Mouse (Mus musculus): ENCODE measurements around the gene Asb1. TPM values are rescaled to one million over a fixed set of nuclear protein-coding genes. Genes with fewer than 3 reads are reported as not detected.

Gene Asb1
- polyA plus RNA-seq, 1 experiment, result 99.1 TPM

DNA sequence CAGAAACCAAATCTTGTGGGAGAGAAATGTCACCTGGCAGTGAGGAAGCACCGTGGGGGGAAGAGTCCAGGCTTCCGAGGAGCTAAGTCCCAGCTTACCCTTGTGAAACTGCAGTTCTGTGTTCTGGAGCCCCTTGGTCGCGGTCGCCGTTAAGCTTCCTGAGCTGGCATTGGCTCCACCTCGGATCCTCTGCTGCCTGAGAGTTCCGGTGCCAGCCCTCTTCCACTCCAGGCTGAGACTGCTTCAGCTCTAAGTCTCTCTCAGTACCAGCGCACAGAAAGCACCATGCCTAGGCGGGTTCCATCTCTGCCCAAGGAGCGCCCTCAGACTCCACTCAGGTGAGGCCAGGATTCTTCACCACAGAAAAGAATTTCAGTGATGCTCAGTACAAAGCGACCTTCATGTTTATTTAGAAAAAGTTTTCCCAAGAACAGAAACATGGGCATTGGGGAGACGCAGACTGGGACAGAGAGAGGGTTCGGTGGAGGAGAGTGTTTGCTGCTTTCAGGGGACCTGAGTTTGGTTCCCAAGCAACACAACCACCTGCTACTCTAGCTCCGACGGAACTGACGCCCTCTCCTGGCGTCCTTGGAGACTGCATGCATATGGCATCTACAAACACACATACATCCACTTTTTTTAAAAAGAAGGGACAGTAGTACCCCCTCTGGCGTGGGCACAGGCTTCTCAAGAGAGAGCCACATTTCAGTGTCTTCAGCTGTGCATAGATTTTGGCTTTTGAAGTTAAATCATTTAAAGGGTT, 6.2 kb upstream of the Asb1 start:
- TF ChIP-seq POLR2A (IDR thresholded peaks at IDR 0.05; ENCODE audit: control insufficient read depth, low read depth, low read length) (no peak), CTCF (IDR thresholded peaks at IDR 0.05; ENCODE audit: control insufficient read depth, insufficient read depth, insufficient replicate concordance, low read depth, low read length) (peak; percentile 40)
- no peak overlapping the region for H3K27ac ChIP-seq (ENCODE audit: control insufficient read depth, insufficient read depth, low read depth, low read length)
- peaks cover 4% of the 10 kb centered on the region for H3K4me1 ChIP-seq (ENCODE audit: control insufficient read depth, insufficient read depth, low read length)
- H3K36me3 ChIP-seq (ENCODE audit: control insufficient read depth, insufficient read depth, low read length), result no peaks in the 10 kb centered on the region
- no peaks in the 10 kb centered on the region for H3K27me3 ChIP-seq (ENCODE audit: control insufficient read depth, insufficient read depth, low read length)
- no peak overlapping the region for H3K4me3 ChIP-seq (ENCODE audit: control insufficient read depth, low read depth, low read length)

DNA sequence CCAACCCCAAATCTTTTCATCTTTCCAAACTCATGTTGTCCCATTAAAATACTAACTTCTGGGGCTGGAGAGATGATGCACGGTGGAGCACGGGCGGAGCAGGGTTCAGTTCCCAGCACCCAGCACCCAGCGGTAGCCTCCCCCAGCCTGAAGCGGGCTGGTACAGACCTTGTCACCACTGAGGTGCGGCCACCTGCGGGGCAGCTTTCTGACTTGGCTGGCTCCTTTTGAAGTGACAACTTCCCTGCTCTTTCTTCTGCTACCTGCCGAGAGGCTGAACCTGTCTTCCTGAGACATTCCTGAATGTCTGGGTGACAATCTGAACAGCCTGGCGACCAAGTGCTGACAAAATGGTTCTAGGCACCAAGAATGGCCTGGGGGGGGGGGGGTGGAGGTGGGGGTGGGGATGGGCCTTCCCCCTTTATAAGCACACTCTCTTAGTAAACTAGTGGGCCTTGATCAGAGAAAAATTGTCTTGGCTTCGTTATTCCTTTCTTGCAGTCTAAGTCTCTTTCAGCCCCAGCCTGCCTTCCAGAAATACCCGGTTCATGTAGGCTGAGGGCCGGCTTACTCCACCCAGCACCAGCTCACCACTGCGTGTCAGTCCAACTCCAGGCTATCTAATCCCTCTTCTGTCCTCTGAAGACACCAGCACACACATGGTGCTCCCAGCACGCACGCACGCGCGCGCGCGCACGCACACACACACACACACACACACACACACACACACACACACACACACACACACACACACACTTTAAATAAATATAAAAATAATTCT, 2.4 kb upstream of the Asb1 start:
- Histone ChIP-seq H3K36me3 (ENCODE audit: control insufficient read depth, insufficient read depth, low read length) (peaks cover 4% of the 10 kb centered on the region; the same call in 1 of the 2 replicates), H3K27ac (ENCODE audit: control insufficient read depth, insufficient read depth, low read depth, low read length) (no peak overlapping the region), H3K27me3 (ENCODE audit: control insufficient read depth, insufficient read depth, low read length) (no peaks in the 10 kb centered on the region), H3K4me1 (ENCODE audit: control insufficient read depth, insufficient read depth, low read length) (peaks cover 21% of the 10 kb centered on the region), H3K4me3 (ENCODE audit: control insufficient read depth, low read depth, low read length) (peak overlapping the region; percentile 25; the same call in 1 of the 2 replicates)
- TF ChIP-seq CTCF (IDR thresholded peaks at IDR 0.05; ENCODE audit: control insufficient read depth, insufficient read depth, insufficient replicate concordance, low read depth, low read length) (no peak), POLR2A (IDR thresholded peaks at IDR 0.05; ENCODE audit: control insufficient read depth, low read depth, low read length) (no peak)

- Histone ChIP-seq H3K27me3 (ENCODE audit: control insufficient read depth, insufficient read depth, low read length) (no peaks in the 10 kb centered on the region), H3K4me1 (ENCODE audit: control insufficient read depth, insufficient read depth, low read length) (peaks cover 21% of the 10 kb centered on the region), H3K27ac (ENCODE audit: control insufficient read depth, insufficient read depth, low read depth, low read length) (no peak overlapping the region), H3K4me3 (ENCODE audit: control insufficient read depth, low read depth, low read length) (peak overlapping the region; percentile 14; the same call in 1 of the 2 replicates), H3K36me3 (ENCODE audit: control insufficient read depth, insufficient read depth, low read length) (peaks cover 4% of the 10 kb centered on the region; the same call in 1 of the 2 replicates)
- TF ChIP-seq POLR2A (IDR thresholded peaks at IDR 0.05; ENCODE audit: control insufficient read depth, low read depth, low read length) (no peak), CTCF (IDR thresholded peaks at IDR 0.05; ENCODE audit: control insufficient read depth, insufficient read depth, insufficient replicate concordance, low read depth, low read length) (no peak)
These were observed 1.8 kb upstream of the Asb1 start for GRCm38 (mm10) chr1:91538570-91538929.

DNA sequence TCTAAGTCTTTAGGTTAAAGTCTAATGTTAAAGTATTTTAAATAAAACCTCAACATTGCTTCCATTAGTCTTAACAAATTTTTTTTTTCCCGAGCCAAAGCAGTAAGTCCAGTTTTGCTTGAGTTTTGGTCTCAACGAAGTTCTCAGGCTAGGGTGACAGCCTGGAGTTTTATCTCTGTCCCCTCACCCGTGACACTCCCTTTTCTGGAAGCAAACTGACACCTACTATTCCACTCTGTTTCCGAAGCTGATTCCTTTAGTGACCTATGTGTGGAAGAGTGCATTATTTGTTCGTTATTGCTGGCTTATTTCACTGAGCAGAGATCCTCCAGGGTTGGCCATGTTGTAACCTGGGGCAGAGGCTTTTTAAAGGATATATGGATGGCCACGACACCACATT, 1.1 kb upstream of the Asb1 start:
- TF ChIP-seq POLR2A (IDR thresholded peaks at IDR 0.05; ENCODE audit: control insufficient read depth, low read depth, low read length) (no peak), CTCF (IDR thresholded peaks at IDR 0.05; ENCODE audit: control insufficient read depth, insufficient read depth, insufficient replicate concordance, low read depth, low read length) (no peak)
- Histone ChIP-seq H3K36me3 (ENCODE audit: control insufficient read depth, insufficient read depth, low read length) (peaks cover 4% of the 10 kb centered on the region; the same call in 1 of the 2 replicates), H3K27me3 (ENCODE audit: control insufficient read depth, insufficient read depth, low read length) (no peaks in the 10 kb centered on the region), H3K4me3 (ENCODE audit: control insufficient read depth, low read depth, low read length) (peak overlapping the region; percentile 97), H3K4me1 (ENCODE audit: control insufficient read depth, insufficient read depth, low read length) (peaks cover 18% of the 10 kb centered on the region), H3K27ac (ENCODE audit: control insufficient read depth, insufficient read depth, low read depth, low read length) (peak overlapping the region; percentile 90)

DNA sequence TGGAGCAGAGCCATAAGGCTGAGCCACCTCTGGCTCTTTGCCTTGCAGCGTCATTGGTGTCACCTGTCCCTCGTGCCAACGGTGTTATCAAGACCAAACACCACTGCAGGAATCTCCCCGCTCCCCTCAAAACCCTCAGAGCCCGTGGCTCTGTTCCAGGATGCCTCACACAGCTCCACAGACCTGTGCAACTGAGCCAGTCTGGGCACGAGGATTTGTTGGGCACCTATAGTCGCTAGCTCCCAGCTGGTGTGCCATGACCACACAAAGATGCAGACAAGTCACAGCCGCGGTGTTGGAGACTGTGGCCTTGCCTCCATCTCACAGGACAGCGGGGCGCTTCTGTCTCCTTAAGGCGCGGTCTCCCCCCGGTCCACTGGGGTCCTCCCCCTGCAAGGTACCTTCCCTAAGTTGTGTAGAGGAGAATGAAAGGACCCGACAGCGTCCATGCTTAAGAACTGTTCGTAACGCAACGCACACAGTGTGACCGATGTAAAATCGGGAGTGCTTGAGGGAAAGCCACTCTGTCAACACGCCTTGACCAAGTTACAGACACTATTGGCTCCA, 557 bp upstream of the Asb1 start:
- Histone ChIP-seq H3K27ac (ENCODE audit: control insufficient read depth, insufficient read depth, low read depth, low read length) (peak overlapping the region; percentile 90), H3K4me3 (ENCODE audit: control insufficient read depth, low read depth, low read length) (peak overlapping the region; percentile 97), H3K27me3 (ENCODE audit: control insufficient read depth, insufficient read depth, low read length) (no peaks in the 10 kb centered on the region), H3K36me3 (ENCODE audit: control insufficient read depth, insufficient read depth, low read length) (peaks cover 4% of the 10 kb centered on the region; the same call in 1 of the 2 replicates), H3K4me1 (ENCODE audit: control insufficient read depth, insufficient read depth, low read length) (peaks cover 16% of the 10 kb centered on the region)
- TF ChIP-seq CTCF (IDR thresholded peaks at IDR 0.05; ENCODE audit: control insufficient read depth, insufficient read depth, insufficient replicate concordance, low read depth, low read length) (no peak), POLR2A (IDR thresholded peaks at IDR 0.05; ENCODE audit: control insufficient read depth, low read depth, low read length) (no peak)

- H3K4me3 ChIP-seq (ENCODE audit: control insufficient read depth, low read depth, low read length), result peak overlapping the region; percentile 97
- H3K27ac ChIP-seq (ENCODE audit: control insufficient read depth, insufficient read depth, low read depth, low read length), result peak overlapping the region; percentile 90
- peaks cover 4% of the 10 kb centered on the region; the same call in 1 of the 2 replicates for H3K36me3 ChIP-seq (ENCODE audit: control insufficient read depth, insufficient read depth, low read length)
- peaks cover 16% of the 10 kb centered on the region for H3K4me1 ChIP-seq (ENCODE audit: control insufficient read depth, insufficient read depth, low read length)
- TF ChIP-seq POLR2A (IDR thresholded peaks at IDR 0.05; ENCODE audit: control insufficient read depth, low read depth, low read length), result no peak
- no peak for TF ChIP-seq CTCF (IDR thresholded peaks at IDR 0.05; ENCODE audit: control insufficient read depth, insufficient read depth, insufficient replicate concordance, low read depth, low read length)
- no peaks in the 10 kb centered on the region for H3K27me3 ChIP-seq (ENCODE audit: control insufficient read depth, insufficient read depth, low read length)
These were observed 773 bp downstream of the Asb1 start for GRCm38 (mm10) chr1:91541042-91541592.

All from testis, adult 2 months (tissue).